Mouse (Mus musculus) bone marrow, adult 2 months (tissue): ENCODE results near the gene Fkbp10. TPM values are rescaled to one million over a fixed set of nuclear protein-coding genes. Genes with fewer than 3 reads are reported as not detected.

Experiments used
- H3K27ac ChIP-seq: fragments of 200-500 bp; 2 replicates; pipeline ENCODE4 v1.5.1; 2012; ENCODE audit warnings: low read depth, mild to moderate bottlenecking, control low read depth, inconsistent platforms, low read length; ENCODE audit not compliant: control insufficient read depth, poor library complexity, insufficient read depth
- H3K4me1 ChIP-seq: fragments of 200-500 bp; 2 replicates; pipeline ENCODE4 v1.6.1; 2011; ENCODE audit warnings: low read length; ENCODE audit not compliant: control insufficient read depth, insufficient read depth
- H3K4me3 ChIP-seq: fragments of 200-500 bp; replicated peaks from 2 replicates; pipeline ENCODE3; 2011; ENCODE audit warnings: mild to moderate bottlenecking, low read depth, low read length, control low read depth; ENCODE audit not compliant: control insufficient read depth
- CTCF ChIP-seq: fragments of 200-500 bp; IDR thresholded peaks from 2 replicates; pipeline ENCODE4 v1.5.1; 2011; ENCODE audit warnings: low read length, control low read depth; ENCODE audit not compliant: control insufficient read depth, insufficient read depth
- POLR2A ChIP-seq: fragments of 200-500 bp; IDR thresholded peaks from 2 replicates; pipeline ENCODE4 v1.6.1; 2011; ENCODE audit warnings: low read depth, mild to moderate bottlenecking, control low read depth, low read length, borderline replicate concordance; ENCODE audit not compliant: control insufficient read depth
- WGBS: fragments of 180-500 bp; shearing (Covaris S2); methylation state at CpG from one replicate; pipeline ENCODE4 v1.1.7; 2018; 5-methylcytosine and 5-hydroxymethylcytosine counted together
- polyA plus RNA-seq: library from polyadenylated mRNA; stranded (reverse); fragments of >200 nt; gene quantifications from 2 replicates; pipeline ENCODE4 v1.2.4, GENCODE M21; 2011; ENCODE audit warnings: low replicate concordance; ENCODE audit not compliant: missing spikeins, insufficient read depth, insufficient read length

The Fkbp10 gene
- polyA plus RNA-seq, 1 experiment: 7.0 TPM

GRCm38 (mm10) chr11:100428612-100429199 lies 13.2 kb downstream of the Fkbp10 start:
- Histone ChIP-seq H3K4me3 (no peak overlapping the region), H3K4me1 (no peaks in the 10 kb centered on the region; the same call in none of the 2 replicates), H3K27ac (no peak overlapping the region)
- 74% methylated on average over 9 of the region's 9 CpGs for WGBS
- no peak for TF ChIP-seq CTCF
- TF ChIP-seq POLR2A: no peak

- Histone ChIP-seq H3K27ac (no peak overlapping the region), H3K4me3 (no peak overlapping the region), H3K4me1 (no peaks in the 10 kb centered on the region; the same call in none of the 2 replicates)
- 84% methylated on average over 7 of the region's 7 CpGs for WGBS
- no peak for TF ChIP-seq CTCF
- no peak for TF ChIP-seq POLR2A
Measured at GRCm38 (mm10) chr11:100430052-100430451, 14.6 kb downstream of the Fkbp10 start.

GRCm38 (mm10) chr11:100432002-100432401 lies 16.5 kb downstream of the Fkbp10 start:
- no peak overlapping the region for H3K4me3 ChIP-seq
- no peaks in the 10 kb centered on the region; the same call in 1 of the 2 replicates for H3K4me1 ChIP-seq
- WGBS: 86% methylated on average over 5 of the region's 5 CpGs
- TF ChIP-seq CTCF: no peak
- no peak for TF ChIP-seq POLR2A
- no peak overlapping the region for H3K27ac ChIP-seq

- Histone ChIP-seq H3K4me3 (no peak overlapping the region), H3K4me1 (peaks cover 1% of the 10 kb centered on the region; the same call in 1 of the 2 replicates), H3K27ac (no peak overlapping the region)
- no peak for TF ChIP-seq CTCF
- no peak for TF ChIP-seq POLR2A
- 87% methylated on average over 9 of the region's 9 CpGs for WGBS
Measured at GRCm38 (mm10) chr11:100435678-100436246, 20.3 kb downstream of the Fkbp10 start.

- WGBS: 93% methylated on average over 1 of the region's 1 CpGs
- Histone ChIP-seq H3K27ac (no peak overlapping the region), H3K4me1 (peaks cover 1% of the 10 kb centered on the region; the same call in 1 of the 2 replicates), H3K4me3 (no peak overlapping the region)
- no peak for TF ChIP-seq POLR2A
- no peak for TF ChIP-seq CTCF
Measured at GRCm38 (mm10) chr11:100437901-100438300, 22.4 kb downstream of the Fkbp10 start.

GRCm38 (mm10) chr11:100440691-100441522 lies 25.4 kb downstream of the Fkbp10 start:
- peak overlapping the region; percentile 42; the same call in 1 of the 2 replicates for H3K27ac ChIP-seq
- H3K4me3 ChIP-seq: peak overlapping the region; percentile 84
- H3K4me1 ChIP-seq: peaks cover 1% of the 10 kb centered on the region; the same call in 1 of the 2 replicates
- TF ChIP-seq POLR2A: peak; percentile 81; the same call in 1 of the 2 replicates
- no peak for TF ChIP-seq CTCF
- under 1% methylated on average over 52 of the region's 52 CpGs for WGBS

- peaks cover 1% of the 10 kb centered on the region; the same call in 1 of the 2 replicates for H3K4me1 ChIP-seq
- no peak for TF ChIP-seq CTCF
- no peak for TF ChIP-seq POLR2A
- 86% methylated on average over 8 of the region's 8 CpGs for WGBS
- H3K27ac ChIP-seq: peak within 1 kb of the TSS; percentile 42; the same call in 1 of the 2 replicates
- peak within 1 kb of the TSS; percentile 84 for H3K4me3 ChIP-seq
Measured at GRCm38 (mm10) chr11:100441797-100442196, 26.3 kb downstream of the Fkbp10 start, which contains the start of the genes Nt5c3b and Klhl10. Nt5c3b (minus strand) TSS chr11:100441808. Klhl10 (plus strand) TSS chr11:100441917.

- no peak overlapping the region for H3K4me3 ChIP-seq
- no peak overlapping the region for H3K27ac ChIP-seq
- 84% methylated on average over 6 of the region's 6 CpGs for WGBS
- no peak for TF ChIP-seq POLR2A
- TF ChIP-seq CTCF: no peak
- peaks cover 1% of the 10 kb centered on the region; the same call in 1 of the 2 replicates for H3K4me1 ChIP-seq
Measured at GRCm38 (mm10) chr11:100442625-100443024, 27.1 kb downstream of the Fkbp10 start.
